Mouse (Mus musculus) gastrocnemius, adult 2 months (tissue): ENCODE data around the gene Sgms2. TPM values are rescaled to one million over a fixed set of nuclear protein-coding genes. Genes with fewer than 3 reads are reported as not detected.

ENCODE experiments used
- DNase-seq: peaks from one replicate; pipeline ENCODE4 v3.0.0; 2022
- H3K27ac ChIP-seq: fragments of 200-600 bp; 2 replicates; pipeline ENCODE4 v1.8.1; 2022; ENCODE audit warnings: mild to moderate bottlenecking
- H3K4me3 ChIP-seq: fragments of 200-600 bp; 2 replicates; pipeline ENCODE4 v1.8.1; 2022; ENCODE audit warnings: mild to moderate bottlenecking, moderate library complexity
- CTCF ChIP-seq: fragments of 200-600 bp; IDR thresholded peaks from 2 replicates; pipeline ENCODE4 v1.8.1; 2022; ENCODE audit warnings: antibody characterized with exemption, mild to moderate bottlenecking, moderate library complexity
- intact Hi-C: fragments of 180-260 bp; cut with DNase I; formaldehyde crosslinking; loops from one replicate; pipeline ENCODE4 v1.15.1; 2025
- total RNA-seq, 2 experiments: library from RNA; stranded (reverse); gene quantifications; 2 replicates each; pipeline ENCODE4 v1.2.3; 2021

The Sgms2 gene
- total RNA-seq, 2 experiments from 2014 or later = 1.7 to 2.4 TPM

GRCm38 (mm10) chr3:131367452-131367851 lies 123.8 kb downstream of the Sgms2 start:
- no peak overlapping the region for H3K4me3 ChIP-seq
- intact Hi-C loops = no loop called here
- no peak overlapping the region for H3K27ac ChIP-seq
- no peak for TF ChIP-seq CTCF
- DNase-seq = no peak

GRCm38 (mm10) chr3:131364632-131365446 lies 126.4 kb downstream of the Sgms2 start:
- peak; percentile 33 for DNase-seq
- Histone ChIP-seq H3K4me3 (peak overlapping the region; percentile 57), H3K27ac (peak overlapping the region; percentile 74)
- intact Hi-C loops = no loop called here
- no peak for TF ChIP-seq CTCF

- intact Hi-C loops = no loop called here
- no peak for DNase-seq
- TF ChIP-seq CTCF = no peak
- Histone ChIP-seq H3K27ac (peak overlapping the region; percentile 74), H3K4me3 (peak overlapping the region; percentile 57; the same call in 1 of the 2 replicates)
Observed at GRCm38 (mm10) chr3:131364194-131364593, 127.0 kb downstream of the Sgms2 start.

- intact Hi-C loops = no loop called here
- TF ChIP-seq CTCF = no peak
- no peak for DNase-seq
- Histone ChIP-seq H3K27ac (no peak overlapping the region), H3K4me3 (no peak overlapping the region)
Observed at GRCm38 (mm10) chr3:131363602-131364001, 127.6 kb downstream of the Sgms2 start.

- no peak for DNase-seq
- intact Hi-C loops = no loop called here
- TF ChIP-seq CTCF = no peak
- no peak overlapping the region for H3K27ac ChIP-seq
- H3K4me3 ChIP-seq = no peak overlapping the region
Observed at GRCm38 (mm10) chr3:131361960-131362359, 129.3 kb downstream of the Sgms2 start.

DNA sequence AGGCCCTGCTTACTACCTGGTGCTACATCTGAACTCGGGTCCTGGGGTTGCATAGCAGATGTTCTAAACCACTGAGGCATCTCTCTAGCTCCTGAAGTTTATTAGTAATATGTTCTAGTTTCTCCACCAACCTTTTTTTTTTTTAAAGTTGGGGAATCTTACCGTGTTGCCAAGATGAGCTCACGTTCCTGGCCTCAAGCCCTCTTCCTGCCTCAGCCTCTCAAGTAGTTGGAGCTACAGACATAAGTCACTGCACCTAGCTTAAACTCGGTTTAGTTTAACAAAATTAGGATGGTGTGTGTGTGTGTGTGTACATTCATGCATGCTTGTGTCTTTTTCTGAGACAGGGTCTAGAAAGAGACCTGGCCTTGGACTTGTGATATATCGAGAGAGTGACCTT lies 132.2 kb downstream of the Sgms2 start:
- H3K4me3 ChIP-seq = no peak overlapping the region
- peak; percentile 55 for DNase-seq
- no peak for TF ChIP-seq CTCF
- intact Hi-C loops = no loop called here
- no peak overlapping the region for H3K27ac ChIP-seq

GRCm38 (mm10) chr3:131358205-131358604 lies 133.0 kb downstream of the Sgms2 start:
- Histone ChIP-seq H3K4me3 (no peak overlapping the region), H3K27ac (no peak overlapping the region)
- intact Hi-C loops = no loop called here
- no peak for TF ChIP-seq CTCF
- no peak for DNase-seq

DNA sequence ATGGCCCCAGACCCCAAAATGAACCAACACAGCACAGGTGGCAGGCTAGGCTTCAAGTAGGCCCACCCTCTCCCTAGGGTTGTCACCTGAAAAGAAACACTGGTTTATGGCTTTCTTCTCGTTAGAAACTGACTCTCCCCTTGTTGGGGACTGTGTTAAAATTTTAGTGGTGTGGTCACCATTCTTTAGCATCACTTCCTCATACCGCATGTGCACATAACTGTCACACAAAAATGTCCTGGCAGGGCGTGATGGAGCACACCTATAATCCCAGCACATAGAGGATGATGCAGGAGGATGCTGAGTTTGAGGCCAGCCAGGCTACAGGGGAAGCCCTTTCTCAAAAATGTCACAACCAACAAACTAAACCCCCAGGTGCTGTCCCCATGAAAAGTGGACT lies 133.6 kb downstream of the Sgms2 start:
- no peak for DNase-seq
- no peak for TF ChIP-seq CTCF
- intact Hi-C loops = no loop called here
- Histone ChIP-seq H3K27ac (no peak overlapping the region), H3K4me3 (no peak overlapping the region)

DNA sequence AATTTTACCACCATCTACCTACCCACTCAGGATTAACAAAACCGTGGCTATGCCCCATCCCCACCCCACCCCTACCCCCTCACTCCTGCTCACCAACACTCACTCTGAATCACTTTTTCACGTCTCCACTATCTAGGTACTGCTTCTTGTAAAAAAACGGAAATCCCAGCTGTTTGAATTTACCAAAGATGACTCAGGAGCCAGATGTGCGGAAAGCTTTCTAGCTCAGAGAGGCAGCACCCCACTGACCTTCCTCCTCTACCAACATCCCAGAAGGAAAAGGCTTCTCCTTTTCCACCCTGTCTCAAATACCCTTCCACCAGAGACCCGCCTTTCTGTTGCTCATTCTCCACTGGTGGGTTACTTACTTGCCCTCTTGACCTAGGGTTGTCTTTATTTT lies 135.2 kb downstream of the Sgms2 start:
- TF ChIP-seq CTCF = no peak
- DNase-seq = no peak
- intact Hi-C loops = no loop called here
- H3K27ac ChIP-seq = no peak overlapping the region
- H3K4me3 ChIP-seq = no peak overlapping the region

- TF ChIP-seq CTCF = no peak
- DNase-seq = no peak
- intact Hi-C loops = no loop called here
- Histone ChIP-seq H3K4me3 (no peak overlapping the region), H3K27ac (no peak overlapping the region)
Observed at GRCm38 (mm10) chr3:131350539-131350938, 140.7 kb downstream of the Sgms2 start.

- Histone ChIP-seq H3K27ac (no peak overlapping the region), H3K4me3 (no peak overlapping the region)
- no peak for TF ChIP-seq CTCF
- DNase-seq = no peak
- intact Hi-C loops = loop anchor here (5.0 kb wide), 1 partner anchor 168 kb away; no protein-coding TSS in a partner anchor
Observed at GRCm38 (mm10) chr3:131349013-131349412, 142.2 kb downstream of the Sgms2 start.

- TF ChIP-seq CTCF = no peak
- H3K27ac ChIP-seq = no peak overlapping the region
- DNase-seq = no peak
- H3K4me3 ChIP-seq = no peak overlapping the region
- intact Hi-C loops = loop anchor here (5.0 kb wide), 1 partner anchor 169 kb away; no protein-coding TSS in a partner anchor
Observed at GRCm38 (mm10) chr3:131348579-131348950, 142.6 kb downstream of the Sgms2 start.

DNA sequence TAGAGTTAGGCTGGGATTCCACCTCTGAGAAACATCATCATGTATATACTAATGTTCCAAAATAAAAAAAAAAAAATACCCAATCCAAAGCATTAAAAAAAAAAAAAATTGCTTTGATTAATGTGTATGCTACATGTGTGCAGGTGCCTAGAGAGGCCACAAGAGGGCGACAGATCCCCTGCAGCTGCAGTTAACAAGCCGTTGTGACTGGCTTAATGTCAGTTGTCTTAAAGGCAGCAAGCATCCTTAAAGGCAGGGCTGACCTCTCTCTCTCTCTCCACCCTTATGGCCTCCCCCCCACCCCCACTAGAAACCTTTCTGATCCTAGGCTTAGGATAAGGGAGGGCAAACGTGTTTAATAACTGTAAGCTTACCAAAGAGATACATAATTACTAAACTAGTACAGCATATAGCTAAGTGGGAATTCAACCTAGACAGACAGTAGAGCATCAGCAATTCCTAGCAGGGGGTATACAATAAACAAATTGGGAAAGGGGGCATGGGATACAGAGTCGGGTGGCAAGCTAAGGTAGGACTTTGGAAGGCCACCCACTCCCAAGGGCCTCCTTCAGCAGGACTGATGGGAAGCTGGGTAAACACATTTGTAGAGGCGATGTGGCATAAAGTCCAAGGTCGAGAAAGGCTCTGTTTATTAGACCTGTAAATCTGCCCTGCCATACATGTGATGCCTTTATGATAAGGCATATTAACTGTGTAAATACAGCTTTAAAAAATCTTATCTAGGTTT lies 143.2 kb downstream of the Sgms2 start:
- intact Hi-C loops = loop anchor here (5.0 kb wide), 1 partner anchor 169 kb away; no protein-coding TSS in a partner anchor
- TF ChIP-seq CTCF = peak; percentile 68
- DNase-seq = peak; percentile 39
- H3K27ac ChIP-seq = no peak overlapping the region
- H3K4me3 ChIP-seq = no peak overlapping the region
